Mouse (Mus musculus) hindbrain, postnatal 0 days (tissue): ENCODE data around the gene Sptb. TPM values are rescaled to one million over a fixed set of nuclear protein-coding genes. Genes with fewer than 3 reads are reported as not detected.

Experiments used
- ATAC-seq: fragments of 200-750 bp; cut with Nextera tagmentation; 2 replicates; pipeline ENCODE4 v1.8.0; 2017; ENCODE audit warnings: mild to moderate bottlenecking, moderate TSS enrichment, moderate library complexity
- DNase-seq: peaks from one replicate; pipeline ENCODE4 v3.0.0-alpha.2; 2015; ENCODE audit warnings: low spot score
- H3K27ac ChIP-seq: fragments of 300-500 bp; sonication (generic); 2 replicates; pipeline ENCODE4 v1.5.1; 2014; ENCODE audit warnings: mild to moderate bottlenecking
- H3K27me3 ChIP-seq: fragments of 300-500 bp; sonication (generic); 2 replicates; pipeline ENCODE4 v1.6.1; 2014; ENCODE audit warnings: low read length, mixed read lengths; ENCODE audit not compliant: insufficient read depth
- H3K36me3 ChIP-seq: fragments of 300-500 bp; sonication (generic); 2 replicates; pipeline ENCODE4 v1.6.1; 2014; ENCODE audit warnings: low read length, mixed read lengths; ENCODE audit not compliant: insufficient read depth
- H3K4me1 ChIP-seq: fragments of 300-500 bp; sonication (generic); 2 replicates; pipeline ENCODE4 v1.6.1; 2014; ENCODE audit warnings: antibody characterized with exemption, low read length, mixed read lengths; ENCODE audit not compliant: insufficient read depth
- H3K4me2 ChIP-seq: fragments of 300-500 bp; sonication (generic); 2 replicates; pipeline ENCODE4 v1.6.1; 2014; ENCODE audit warnings: low read depth, mild to moderate bottlenecking, low read length, moderate library complexity, mixed read lengths
- H3K4me3 ChIP-seq: fragments of 300-500 bp; sonication (generic); 2 replicates; pipeline ENCODE4 v1.5.1; 2014; ENCODE audit warnings: low read length
- H3K9ac ChIP-seq: fragments of 300-500 bp; sonication (generic); replicated peaks from 2 replicates; pipeline ENCODE4 v1.6.1; 2014; ENCODE audit warnings: mild to moderate bottlenecking, low read length, moderate library complexity, mixed read lengths
- H3K9me3 ChIP-seq: fragments of 300-500 bp; sonication (generic); 2 replicates; pipeline ENCODE4 v1.6.1; 2016; ENCODE audit warnings: low read length, mixed read lengths
- CTCF ChIP-seq: IDR thresholded peaks from 2 replicates; pipeline ENCODE4 v1.5.1; 2016; ENCODE audit warnings: antibody characterized with exemption, control low read depth, low read depth
- WGBS: fragments of 180-500 bp; shearing (Covaris S2); extraction: QIAGEN DNeasy Blood & Tissue Kit; methylation state at CpG from one replicate; pipeline ENCODE4 v1.1.7; 2014; 5-methylcytosine and 5-hydroxymethylcytosine counted together
- polyA plus RNA-seq: library from polyadenylated mRNA; unstranded; fragments of >200 nt; fragmentation: Nextera tagmentation; extraction: Ambion mirVana; gene quantifications from 2 replicates; pipeline ENCODE4 v1.2.1, GENCODE M21; 2015
- total RNA-seq: library from RNA; depleted of rRNA; stranded (reverse); fragments of >200 nt; gene quantifications from 2 replicates; pipeline ENCODE4 v1.2.3, GENCODE M21; 2014

Gene Sptb
- total and polyA plus RNA-seq, 2 experiments from 2014 or later, result 5.8 to 45.4 TPM

DNA sequence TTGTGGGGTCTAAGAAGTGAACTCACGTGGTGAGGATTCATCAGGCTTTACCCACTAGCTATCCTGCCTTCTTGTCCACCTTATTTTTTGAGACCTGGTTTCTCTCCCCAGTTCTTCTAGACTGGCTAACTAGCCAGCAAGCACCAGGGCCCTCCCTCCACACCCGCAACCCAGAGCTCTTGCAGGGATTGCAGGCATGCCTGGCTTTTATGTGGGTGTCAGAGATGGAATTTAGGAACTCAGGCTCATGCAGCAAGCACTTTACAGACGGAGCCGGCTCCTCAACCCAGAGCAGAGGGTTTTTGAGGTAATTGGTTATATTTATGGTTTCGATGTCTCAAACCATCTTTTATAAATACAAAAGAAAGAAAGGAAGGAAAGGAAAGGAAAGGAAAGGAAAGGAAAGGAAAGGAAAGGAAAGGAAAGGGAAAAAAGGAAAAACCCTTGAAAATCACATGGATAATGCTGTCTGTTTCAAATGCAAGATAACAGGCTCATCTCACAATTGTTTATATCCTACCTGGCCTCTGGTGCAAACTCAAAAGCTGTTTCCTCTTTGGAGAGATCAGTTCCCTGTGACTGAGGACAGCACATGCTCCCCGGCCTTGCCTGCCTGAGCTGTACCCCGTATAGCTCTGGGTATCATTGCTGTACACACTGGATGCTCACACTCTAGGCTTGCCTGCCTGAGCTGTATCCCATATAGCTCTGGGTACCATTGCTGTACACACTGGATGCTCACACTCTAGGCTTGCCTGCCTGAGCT lies 41.5 kb downstream of the Sptb start:
- Histone ChIP-seq H3K4me3 (no peak overlapping the region), H3K4me1 (0 out of 2 replicates have a peak, but pooled peaks cover 3% of the 10 kb centered on the region), H3K4me2 (no peak overlapping the region), H3K27me3 (no peaks in the 10 kb centered on the region), H3K9ac (no peak overlapping the region), H3K36me3 (no peaks in the 10 kb centered on the region), H3K27ac (no peak overlapping the region), H3K9me3 (no peaks in the 10 kb centered on the region)
- WGBS, result 89% methylated on average over 7 of the region's 7 CpGs
- ATAC-seq (no peak), DNase-seq (no peak)
- no peak for TF ChIP-seq CTCF

DNA sequence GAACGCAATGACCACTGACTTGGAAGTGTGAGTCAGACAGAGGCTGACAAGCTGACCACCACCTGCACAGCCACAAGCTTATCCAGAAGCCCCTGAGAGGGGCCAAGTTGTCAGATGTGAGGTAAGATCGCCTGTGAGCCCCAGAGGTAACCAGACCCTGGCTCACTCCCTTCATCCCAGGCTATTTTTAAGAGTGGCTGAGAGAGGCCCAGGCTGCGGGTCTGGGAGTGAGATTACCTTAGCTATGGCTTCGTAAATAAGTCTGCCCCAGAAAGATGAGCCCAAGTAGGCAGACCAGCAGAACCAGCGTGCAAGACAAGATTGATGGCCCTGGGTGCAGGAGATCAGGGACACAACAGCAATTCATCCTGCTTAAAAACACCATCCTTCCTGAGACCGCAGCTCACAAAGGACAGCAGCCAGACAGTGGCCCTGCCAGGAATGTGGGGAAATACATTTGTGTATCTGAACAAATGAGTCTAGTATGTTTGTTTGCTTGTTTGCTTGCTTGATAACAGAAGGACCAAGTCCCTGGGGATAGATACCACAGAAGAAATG lies 58.5 kb downstream of the Sptb start:
- ATAC-seq, result no peak
- Histone ChIP-seq H3K27ac (no peak overlapping the region), H3K36me3 (no peaks in the 10 kb centered on the region), H3K9me3 (no peaks in the 10 kb centered on the region), H3K9ac (no peak overlapping the region), H3K4me3 (no peak overlapping the region), H3K4me1 (no peaks in the 10 kb centered on the region), H3K27me3 (no peaks in the 10 kb centered on the region), H3K4me2 (no peak overlapping the region)
- 87% methylated on average over 6 of the region's 6 CpGs for WGBS
- DNase-seq, result no peak
- TF ChIP-seq CTCF, result no peak

DNA sequence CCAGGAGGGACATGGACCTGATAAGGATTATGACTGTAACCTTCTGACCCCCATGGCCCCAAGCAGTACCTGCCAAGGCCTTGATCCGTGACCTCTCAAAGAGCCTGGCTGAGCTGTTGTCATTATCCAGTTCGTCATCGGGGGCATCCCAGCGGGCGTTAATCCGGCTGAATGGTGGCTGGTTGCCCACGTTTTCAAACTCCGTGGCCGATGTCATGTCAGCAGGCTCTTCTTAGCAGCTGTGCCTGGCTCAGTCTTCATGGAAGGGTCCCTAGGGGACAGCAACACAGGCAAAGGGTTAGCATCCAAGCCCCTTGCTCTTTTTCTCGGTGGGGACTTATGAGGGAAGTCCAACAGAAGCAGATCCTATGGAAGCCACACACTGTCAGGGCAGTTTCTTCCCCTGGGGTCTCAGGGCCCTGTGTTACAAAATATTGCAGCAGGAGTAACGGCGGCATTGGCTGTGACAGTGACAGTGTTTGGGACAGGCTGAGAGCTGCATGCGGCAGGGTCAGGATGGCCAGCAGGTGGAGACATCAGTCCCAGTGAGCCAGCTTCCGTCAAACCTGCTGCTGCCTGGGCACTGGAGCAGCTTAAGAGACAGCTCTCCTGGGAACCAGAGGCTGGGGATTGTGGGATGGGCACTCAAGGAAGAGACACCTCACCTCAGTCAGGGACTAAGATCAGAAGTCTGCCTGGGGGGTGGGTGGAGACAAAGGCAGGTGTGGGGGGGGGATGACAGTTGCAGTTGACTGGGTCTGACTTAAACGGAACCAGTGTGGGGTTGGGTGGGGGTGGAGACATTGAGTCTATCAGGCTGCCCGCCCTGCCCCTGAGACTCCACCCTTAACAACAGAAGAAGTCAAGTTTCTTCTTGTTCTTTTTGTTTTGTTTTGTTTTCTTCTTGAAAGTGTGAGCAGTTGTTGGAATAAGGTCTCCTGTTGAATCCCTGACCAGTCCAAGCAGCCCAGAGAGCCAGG lies 60.3 kb downstream of the Sptb start:
- ATAC-seq (peak; percentile 86), DNase-seq (peak; percentile 88)
- TF ChIP-seq CTCF, result peak; percentile 93
- H3K4me3 ChIP-seq, result no peak overlapping the region
- H3K27me3 ChIP-seq, result no peaks in the 10 kb centered on the region
- H3K9ac ChIP-seq, result no peak overlapping the region
- peaks cover 9% of the 10 kb centered on the region; the same call in 1 of the 2 replicates for H3K4me1 ChIP-seq
- H3K36me3 ChIP-seq, result no peaks in the 10 kb centered on the region
- H3K4me2 ChIP-seq, result no peak overlapping the region
- no peak overlapping the region for H3K27ac ChIP-seq
- WGBS, result 29% methylated on average over 16 of the region's 16 CpGs
- no peaks in the 10 kb centered on the region for H3K9me3 ChIP-seq

DNA sequence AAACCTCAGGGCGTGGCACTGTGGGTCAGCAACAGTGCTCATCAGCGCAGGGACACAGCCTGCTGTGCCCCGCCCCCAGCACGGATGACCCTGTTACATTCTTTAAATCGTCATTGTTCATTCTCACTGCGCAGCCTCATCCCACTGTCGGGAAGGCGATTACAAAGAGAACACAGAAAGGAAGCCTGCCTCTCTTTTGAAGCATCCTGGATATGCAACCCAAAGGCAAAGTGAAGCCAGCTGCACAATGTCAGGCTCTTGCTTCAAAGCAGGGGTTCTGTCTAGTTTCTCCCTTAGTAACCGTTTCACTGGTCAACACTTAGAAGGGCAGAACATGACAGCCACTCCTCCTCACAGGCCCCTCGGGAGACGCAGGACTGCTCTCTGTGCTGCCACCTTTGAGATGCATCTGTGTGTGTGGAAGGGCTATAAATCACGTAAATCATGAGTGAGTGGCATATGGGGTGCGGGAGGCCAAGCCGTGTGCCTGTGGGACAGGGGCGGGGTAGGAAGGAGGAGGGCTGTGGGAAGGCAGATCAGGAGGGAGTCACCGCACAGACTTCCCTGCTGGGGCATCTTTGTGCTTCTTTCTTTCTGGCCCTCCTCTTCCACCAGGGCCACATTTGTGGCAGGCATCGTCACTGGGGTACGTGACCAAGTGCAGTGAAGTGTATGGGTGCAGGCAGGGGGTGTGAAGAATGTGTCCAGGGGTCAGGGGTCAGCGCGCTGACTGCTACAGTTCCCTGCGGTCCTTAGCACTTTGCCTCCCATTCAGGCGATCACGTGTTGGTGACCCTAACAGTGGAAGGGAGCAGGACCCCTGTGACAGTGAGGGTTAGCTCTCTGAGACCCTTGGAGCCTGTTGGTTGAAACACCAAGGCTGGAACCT lies 64.9 kb downstream of the Sptb start:
- H3K4me3 ChIP-seq, result no peak overlapping the region
- H3K27ac ChIP-seq, result peak overlapping the region; percentile 45; the same call in 1 of the 2 replicates
- H3K9me3 ChIP-seq, result no peaks in the 10 kb centered on the region
- DNase-seq, result peak; percentile 41
- no peaks in the 10 kb centered on the region for H3K27me3 ChIP-seq
- 21% methylated on average over 23 of the region's 23 CpGs for WGBS
- TF ChIP-seq CTCF, result no peak
- H3K9ac ChIP-seq, result 0 out of 2 replicates have a peak overlapping the region, but pooled peaks have one; percentile 33
- H3K36me3 ChIP-seq, result no peaks in the 10 kb centered on the region
- H3K4me2 ChIP-seq, result no peak overlapping the region
- peak; percentile 32; the same call in 1 of the 2 replicates for ATAC-seq
- peaks cover 11% of the 10 kb centered on the region; the same call in 1 of the 2 replicates for H3K4me1 ChIP-seq

DNA sequence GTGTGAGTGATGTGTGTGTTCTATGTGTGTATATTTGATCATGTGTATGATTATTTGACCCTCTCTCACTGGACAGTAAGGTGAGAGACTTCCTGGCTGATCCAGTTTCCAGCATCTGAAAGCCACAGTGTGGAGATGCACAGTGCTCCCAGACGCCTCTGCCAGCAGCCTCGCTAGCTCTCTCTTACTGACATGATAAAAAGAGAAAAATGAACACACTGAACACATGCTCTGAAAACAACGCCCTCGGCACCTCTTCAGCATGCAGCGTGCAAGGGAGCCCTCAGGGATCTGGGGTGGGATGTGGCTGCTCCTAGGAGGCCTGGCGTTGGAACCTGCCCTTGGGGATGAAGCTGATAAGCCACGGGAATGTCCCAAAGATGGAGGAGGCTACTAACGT lies 66.7 kb downstream of the Sptb start:
- 0 out of 2 replicates have a peak overlapping the region, but pooled peaks have one; percentile 2 for H3K27ac ChIP-seq
- no peaks in the 10 kb centered on the region for H3K36me3 ChIP-seq
- no peak overlapping the region for H3K4me3 ChIP-seq
- H3K9me3 ChIP-seq, result no peaks in the 10 kb centered on the region
- DNase-seq, result no peak
- peaks cover 11% of the 10 kb centered on the region; the same call in 1 of the 2 replicates for H3K4me1 ChIP-seq
- TF ChIP-seq CTCF, result no peak
- WGBS, result 60% methylated on average over 8 of the region's 8 CpGs
- no peak overlapping the region for H3K4me2 ChIP-seq
- no peak for ATAC-seq
- no peak overlapping the region for H3K9ac ChIP-seq
- H3K27me3 ChIP-seq, result no peaks in the 10 kb centered on the region
